ENCODE assay signal across 23 mouse cellular contexts in the genomic region with DNA sequence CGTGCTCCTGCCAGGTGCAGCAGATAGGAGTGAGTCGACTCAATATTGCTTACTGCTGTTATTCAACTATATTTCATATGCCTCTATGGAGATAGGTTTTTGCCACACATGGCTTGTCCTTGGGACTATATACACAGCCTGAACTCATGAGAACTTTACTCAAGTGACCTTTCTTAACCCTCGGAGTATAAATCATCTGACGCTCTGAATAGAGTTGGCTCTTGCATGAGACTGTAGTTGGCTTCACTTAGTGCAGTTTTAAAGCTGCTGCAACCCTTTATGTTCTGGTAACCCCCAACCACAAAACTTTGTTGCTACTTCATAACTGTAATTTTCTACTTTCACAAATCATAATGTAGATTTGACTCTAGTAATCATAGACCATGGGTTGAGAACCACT. TPM values are rescaled to one million over a fixed set of nuclear protein-coding genes. Genes with fewer than 3 reads are reported as not detected.
A peak's percentile ranks its signal among the peaks of the same experiment; 100 is the strongest.
DNase-seq lines count a peak whose midpoint lies in the region; ATAC-seq and TF ChIP-seq lines count a peak whose summit lies in the region.
"Had no signal": no experiment of that assay in that cellular context is flagged by ENCODE, and none has a peak within 500 bp of the region (broad histone marks: within the 10 kb centered on the region; RNA-seq: fewer than 3 reads in every experiment).

No protein-coding gene starts in this region.

- no peak overlapping the region for H3K4me2 ChIP-seq in embryonic facial prominence, embryonic 14.5 days (ENCODE audit: low read depth, low read length)
- no peak overlapping the region for H3K4me2 ChIP-seq in kidney, postnatal 0 days (ENCODE audit: low read length)
- no peak overlapping the region for H3K4me2 ChIP-seq in neural tube, embryonic 15.5 days
- H3K4me2 ChIP-seq: embryonic facial prominence, embryonic 13.5 days; heart, embryonic 11.5 days; hindbrain, embryonic 12.5 days; hindbrain, embryonic 15.5 days had no signal

- no peak overlapping the region for H3K9ac ChIP-seq in embryonic facial prominence, embryonic 14.5 days (ENCODE audit: low read depth, low read length)
- no peak overlapping the region for H3K9ac ChIP-seq in kidney, postnatal 0 days (ENCODE audit: low read depth, low read length)
- no peak overlapping the region for H3K9ac ChIP-seq in neural tube, embryonic 15.5 days (replicated peaks)
- H3K9ac ChIP-seq: embryonic facial prominence, embryonic 13.5 days; hindbrain, embryonic 12.5 days; hindbrain, embryonic 15.5 days had no signal

- no peak for TF ChIP-seq CTCF in kidney, postnatal 0 days (IDR thresholded peaks at IDR 0.05; ENCODE audit: low read depth)

- WGBS in embryonic facial prominence, embryonic 14.5 days, result 87% methylated on average over 4 of the region's 4 CpGs
- 93% methylated on average over 4 of the region's 4 CpGs for whole genome bisulfite sequencing in embryonic facial prominence, embryonic 10.5 days
- 64% methylated on average over 4 of the region's 4 CpGs for WGBS in kidney, postnatal 0 days
- WGBS in neural tube, embryonic 15.5 days, result 93% methylated on average over 4 of the region's 4 CpGs

- no peak; the same call in 1 of the 2 replicates for ATAC-seq in embryonic facial prominence, embryonic 14.5 days (ENCODE audit: low read depth)
- ATAC-seq in kidney, postnatal 0 days (replicated peaks; ENCODE audit: low FRiP score, low read depth), result no peak
- no peak for ATAC-seq in neural tube, embryonic 15.5 days (ENCODE audit: low FRiP score)
- ATAC-seq: activated CD4-positive, CD25-positive, alpha-beta regulatory T cell, adult 4 months; CD4-positive, CD25-positive, alpha-beta regulatory T cell, adult 4 months; forebrain, embryonic 14.5 days had no signal

- no peak overlapping the region for H3K4me3 ChIP-seq in embryonic facial prominence, embryonic 14.5 days (ENCODE audit: low read depth, low read length)
- no peak overlapping the region for H3K4me3 ChIP-seq in embryonic facial prominence, embryonic 10.5 days
- no peak overlapping the region for H3K4me3 ChIP-seq in kidney, postnatal 0 days (replicated peaks; ENCODE audit: low read depth, low read length)
- no peak overlapping the region for H3K4me3 ChIP-seq in neural tube, embryonic 15.5 days (replicated peaks)
- H3K4me3 ChIP-seq: embryonic facial prominence, embryonic 13.5 days; heart, adult 2 months; hindbrain, embryonic 12.5 days; hindbrain, embryonic 15.5 days had no signal

- H3K27me3 ChIP-seq in embryonic facial prominence, embryonic 14.5 days (replicated peaks; ENCODE audit: control insufficient read depth, insufficient read depth, low read length), result no peaks in the 10 kb centered on the region
- no peaks in the 10 kb centered on the region for H3K27me3 ChIP-seq in embryonic facial prominence, embryonic 10.5 days (replicated peaks; ENCODE audit: low read depth, poor library complexity, severe bottlenecking)
- H3K27me3 ChIP-seq in kidney, postnatal 0 days (ENCODE audit: insufficient read depth, low read length), result no peaks in the 10 kb centered on the region
- H3K27me3 ChIP-seq in neural tube, embryonic 15.5 days (replicated peaks), result no peaks in the 10 kb centered on the region
- H3K27me3 ChIP-seq: embryonic facial prominence, embryonic 13.5 days; hindbrain, embryonic 12.5 days; hindbrain, embryonic 15.5 days had no signal

- peaks cover 4% of the 10 kb centered on the region; the same call in 1 of the 2 replicates for H3K9me3 ChIP-seq in embryonic facial prominence, embryonic 14.5 days (ENCODE audit: control insufficient read depth, low read length)
- H3K9me3 ChIP-seq in embryonic facial prominence, embryonic 10.5 days, result 0 out of 2 replicates have a peak, but pooled peaks cover 2% of the 10 kb centered on the region
- H3K9me3 ChIP-seq in kidney, postnatal 0 days (replicated peaks; ENCODE audit: low read length), result no peaks in the 10 kb centered on the region
- H3K9me3 ChIP-seq in neural tube, embryonic 15.5 days (replicated peaks), result no peaks in the 10 kb centered on the region
- H3K9me3 ChIP-seq: embryonic facial prominence, embryonic 13.5 days; hindbrain, embryonic 12.5 days; hindbrain, embryonic 15.5 days had no signal

- no peak overlapping the region for H3K27ac ChIP-seq in embryonic facial prominence, embryonic 14.5 days (replicated peaks; ENCODE audit: low read depth, low read length)
- no peak overlapping the region for H3K27ac ChIP-seq in embryonic facial prominence, embryonic 10.5 days (replicated peaks)
- H3K27ac ChIP-seq in kidney, postnatal 0 days, result no peak overlapping the region
- no peak overlapping the region for H3K27ac ChIP-seq in neural tube, embryonic 15.5 days (replicated peaks)
- H3K27ac ChIP-seq: embryonic facial prominence, embryonic 13.5 days; heart, adult 2 months; hindbrain, embryonic 12.5 days; hindbrain, embryonic 15.5 days had no signal

- DNase-seq in embryonic facial prominence, embryonic 14.5 days (ENCODE audit: low spot score), result peak; percentile 47
- DNase-seq in embryonic facial prominence, embryonic 10.5 days (ENCODE audit: low spot score), result no peak
- DNase-seq in kidney, postnatal 0 days (ENCODE audit: low spot score), result peak; percentile 54
- DNase-seq in kidney, adult 11 months, result no peak
- peak; percentile 54 for DNase-seq in adipocyte (ENCODE audit: low spot score)
- DNase-seq in skeletal muscle tissue, adult 2 months (ENCODE audit: low read depth, low spot score), result peak; percentile 41
- DNase-seq in thymus, postnatal 36 days, result no peak
- DNase-seq: adrenal gland, postnatal 14 days; cerebellum, adult 11 months; cerebellum, adult 2 months; cerebellum, adult 9-11 months; cerebellum, postnatal 25 days; gastrocnemius, postnatal 14 days; heart, adult 2 months; kidney, adult 18-20 months had no signal

- peaks cover 18% of the 10 kb centered on the region for H3K36me3 ChIP-seq in embryonic facial prominence, embryonic 14.5 days (ENCODE audit: control insufficient read depth, insufficient read depth, low read length)
- peaks cover 38% of the 10 kb centered on the region for H3K36me3 ChIP-seq in embryonic facial prominence, embryonic 10.5 days (replicated peaks)
- no peaks in the 10 kb centered on the region for H3K36me3 ChIP-seq in kidney, postnatal 0 days (ENCODE audit: insufficient read depth, low read length)
- peaks cover 7% of the 10 kb centered on the region for H3K36me3 ChIP-seq in neural tube, embryonic 15.5 days

- H3K4me1 ChIP-seq in embryonic facial prominence, embryonic 14.5 days (ENCODE audit: control insufficient read depth, insufficient read depth, low read length), result no peaks in the 10 kb centered on the region
- no peaks in the 10 kb centered on the region for H3K4me1 ChIP-seq in embryonic facial prominence, embryonic 10.5 days
- H3K4me1 ChIP-seq in kidney, postnatal 0 days (replicated peaks; ENCODE audit: insufficient read depth, low read length), result no peaks in the 10 kb centered on the region
- H3K4me1 ChIP-seq in neural tube, embryonic 15.5 days, result no peaks in the 10 kb centered on the region
- H3K4me1 ChIP-seq: embryonic facial prominence, embryonic 13.5 days; hindbrain, embryonic 12.5 days; hindbrain, embryonic 15.5 days had no signal

RNA-seq across cellular contexts. Expression of a gene that starts 15.5 kb away (rescaled TPM):
- 1.6 and 2.4 TPM in 2 replicates for polyA plus RNA-seq in embryonic facial prominence, embryonic 14.5 days (2014; fragmentation: Nextera tagmentation; extraction: Ambion mirVana)
- polyA plus RNA-seq in embryonic facial prominence, embryonic 10.5 days (2016; fragmentation: Nextera tagmentation; extraction: Ambion mirVana), result 0.42 and 0.53 TPM in 2 replicates
- polyA plus RNA-seq in kidney, postnatal 0 days (2015; fragmentation: Nextera tagmentation; extraction: Ambion mirVana), result 0.68 and 1.0 TPM in 2 replicates
- 1.2 and 1.3 TPM in 2 replicates for polyA plus RNA-seq in neural tube, embryonic 15.5 days (2015; fragmentation: Nextera tagmentation; extraction: Ambion mirVana)

Comparison
In these comparisons a context has a peak if more than half of its experiments do, and no peak if none do; other contexts are left out.
1. DNase-seq: peak in embryonic facial prominence, embryonic 14.5 days (single experiment), kidney, postnatal 0 days (single experiment), adipocyte (single experiment) and skeletal muscle tissue, adult 2 months (single experiment); none in embryonic facial prominence, embryonic 10.5 days (single experiment), kidney, adult 11 months (single experiment) and thymus, postnatal 36 days (0 of 2).